Mouse (Mus musculus): ENCODE measurements at regions not wholly inside any gene's neighbourhood (a gene's known extent, or its start where the extent isn't known, plus 50 kb on each side); places are given as distances from the start of the nearest gene placed in this dataset.
A peak's percentile ranks its signal among the peaks of the same experiment; 100 is the strongest.
"Not testable (repeated sequence)": the region's sequence is repeated elsewhere in the genome, so short reads cannot be mapped to it uniquely, and the experiment has no call there.

- DNase-seq (ENCODE audit: low spot score in 2 of 2) = no peak
Measured at GRCm38 (mm10) chr15:87818566-87818965, 274.5 kb downstream of the Fam19a5 start.

GRCm38 (mm10) chr15:87842097-87842496, 298.0 kb downstream of the Fam19a5 start:
- DNase-seq (ENCODE audit: low spot score in 2 of 2) = no peak

GRCm38 (mm10) chr15:87859069-87859468, 315.0 kb downstream of the Fam19a5 start:
- no peak for DNase-seq (ENCODE audit: low spot score in 2 of 2)

GRCm38 (mm10) chr15:87876286-87876899, 332.3 kb downstream of the Fam19a5 start:
- no peak for DNase-seq (ENCODE audit: low spot score in 2 of 2)

- no peak for DNase-seq (ENCODE audit: low spot score in 2 of 2)
Measured at GRCm38 (mm10) chr15:87890903-87891302, 346.8 kb downstream of the Fam19a5 start.

- not testable (repeated sequence) for DNase-seq (ENCODE audit: low spot score in 2 of 2)
Measured at GRCm38 (mm10) chr15:87894866-87895265, 350.8 kb downstream of the Fam19a5 start.

GRCm38 (mm10) chr15:87898655-87899054, 354.6 kb downstream of the Fam19a5 start:
- no peak for DNase-seq (ENCODE audit: low spot score in 2 of 2)

- no peak for DNase-seq (ENCODE audit: low spot score in 2 of 2)
Measured at GRCm38 (mm10) chr15:87904436-87904835, 360.3 kb downstream of the Fam19a5 start.

GRCm38 (mm10) chr15:87906310-87906709, 362.2 kb downstream of the Fam19a5 start:
- DNase-seq (ENCODE audit: low spot score in 2 of 2) = no peak

GRCm38 (mm10) chr15:87922091-87922490, 378.0 kb downstream of the Fam19a5 start:
- DNase-seq (ENCODE audit: low spot score in 2 of 2) = no peak

GRCm38 (mm10) chr15:87922781-87923446, 378.8 kb downstream of the Fam19a5 start:
- DNase-seq (ENCODE audit: low spot score in 2 of 2) = no peak

- DNase-seq (ENCODE audit: low spot score in 2 of 2) = no peak
Measured at GRCm38 (mm10) chr15:87923906-87924305, 379.8 kb downstream of the Fam19a5 start.

- no peak for DNase-seq (ENCODE audit: low spot score in 2 of 2)
Measured at GRCm38 (mm10) chr15:87936041-87936440, 391.9 kb downstream of the Fam19a5 start.

- DNase-seq (ENCODE audit: low spot score in 2 of 2) = peak in 1 of 2 experiments; percentile 8
Measured at GRCm38 (mm10) chr15:87940837-87941236, 396.7 kb downstream of the Fam19a5 start.

- DNase-seq (ENCODE audit: low spot score in 2 of 2) = no peak
Measured at GRCm38 (mm10) chr15:87952531-87952930, 408.4 kb downstream of the Fam19a5 start.

GRCm38 (mm10) chr15:87955685-87956256, 411.7 kb downstream of the Fam19a5 start:
- DNase-seq (ENCODE audit: low spot score in 2 of 2) = no peak

- no peak for DNase-seq (ENCODE audit: low spot score in 2 of 2)
Measured at GRCm38 (mm10) chr15:87958866-87959265, 414.8 kb downstream of the Fam19a5 start.

GRCm38 (mm10) chr15:87972641-87973040, 428.5 kb downstream of the Fam19a5 start:
- no peak for DNase-seq (ENCODE audit: low spot score in 2 of 2)

GRCm38 (mm10) chr15:87987322-87987985, 443.4 kb downstream of the Fam19a5 start:
- no peak for DNase-seq (ENCODE audit: low spot score in 2 of 2)

- DNase-seq (ENCODE audit: low spot score in 2 of 2) = no peak
Measured at GRCm38 (mm10) chr15:87994546-87994945, 450.4 kb downstream of the Fam19a5 start.

- no peak for DNase-seq (ENCODE audit: low spot score in 2 of 2)
Measured at GRCm38 (mm10) chr15:88017076-88017475, 473.0 kb downstream of the Fam19a5 start.

GRCm38 (mm10) chr15:88032751-88033150, 488.7 kb downstream of the Fam19a5 start:
- DNase-seq (ENCODE audit: low spot score in 2 of 2) = no peak

- DNase-seq (ENCODE audit: low spot score in 2 of 2) = no peak
Measured at GRCm38 (mm10) chr15:88033725-88034124, 489.6 kb downstream of the Fam19a5 start.

Measured in urinary bladder, adult 18-20 months (tissue).